Mouse (Mus musculus): ENCODE results near the gene Thnsl1. TPM values are rescaled to one million over a fixed set of nuclear protein-coding genes. Genes with fewer than 3 reads are reported as not detected.

Gene Thnsl1
- polyA plus RNA-seq, 1 experiment = 27.7 TPM

GRCm38 (mm10) chr2:21187576-21187975 is 17.9 kb upstream of the Thnsl1 start:
- Histone ChIP-seq H3K27me3 (ENCODE audit: control insufficient read depth, insufficient read depth, low read length, poor library complexity, severe bottlenecking) (no peaks in the 10 kb centered on the region), H3K9ac (ENCODE audit: low read depth, poor library complexity, severe bottlenecking) (no peak overlapping the region), H3K4me3 (ENCODE audit: low read depth, low read length) (no peak overlapping the region), H3K9me3 (replicated peaks; ENCODE audit: control insufficient read depth, insufficient read depth, low read length, poor library complexity, severe bottlenecking) (no peaks in the 10 kb centered on the region), H3K4me1 (ENCODE audit: control insufficient read depth, insufficient read depth, low read length) (no peaks in the 10 kb centered on the region), H3K36me3 (ENCODE audit: control insufficient read depth, insufficient read depth, low read length, poor library complexity, severe bottlenecking) (no peaks in the 10 kb centered on the region), H3K27ac (ENCODE audit: insufficient read depth, low read length) (no peak overlapping the region)
- TF ChIP-seq CTCF (IDR thresholded peaks at IDR 0.05; ENCODE audit: low read depth, low read length) = peak; percentile 53
- no peak for TF ChIP-seq POLR2A (IDR thresholded peaks at IDR 0.05; ENCODE audit: insufficient read depth, low read length)

DNA sequence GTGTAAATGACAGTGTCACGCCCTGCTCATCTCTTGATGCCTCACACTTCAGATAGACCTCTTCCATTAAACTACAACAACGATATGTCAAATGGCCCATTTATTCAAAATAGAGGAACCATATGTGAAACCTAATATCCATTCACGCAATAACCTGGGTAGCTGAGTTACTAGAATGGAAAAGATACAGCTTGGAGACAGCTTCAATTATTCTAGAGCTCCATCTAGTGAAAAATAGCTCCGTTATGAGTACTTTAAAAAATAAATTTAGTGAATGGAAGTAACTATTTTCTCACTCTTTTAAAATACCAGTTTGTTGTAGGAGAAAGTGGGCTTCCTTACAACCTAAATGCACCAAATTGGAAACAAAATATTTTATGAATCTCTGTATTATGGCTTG is 16.9 kb upstream of the Thnsl1 start:
- Histone ChIP-seq H3K36me3 (ENCODE audit: control insufficient read depth, insufficient read depth, low read length, poor library complexity, severe bottlenecking) (no peaks in the 10 kb centered on the region), H3K4me1 (ENCODE audit: control insufficient read depth, insufficient read depth, low read length) (no peaks in the 10 kb centered on the region), H3K27me3 (ENCODE audit: control insufficient read depth, insufficient read depth, low read length, poor library complexity, severe bottlenecking) (no peaks in the 10 kb centered on the region), H3K9ac (ENCODE audit: low read depth, poor library complexity, severe bottlenecking) (no peak overlapping the region), H3K27ac (ENCODE audit: insufficient read depth, low read length) (no peak overlapping the region), H3K9me3 (replicated peaks; ENCODE audit: control insufficient read depth, insufficient read depth, low read length, poor library complexity, severe bottlenecking) (no peaks in the 10 kb centered on the region), H3K4me3 (ENCODE audit: low read depth, low read length) (no peak overlapping the region)
- TF ChIP-seq CTCF (IDR thresholded peaks at IDR 0.05; ENCODE audit: low read depth, low read length) (no peak), POLR2A (IDR thresholded peaks at IDR 0.05; ENCODE audit: insufficient read depth, low read length) (no peak), EP300 (IDR thresholded peaks at IDR 0.05; ENCODE audit: insufficient read depth, low read depth, low read length) (no peak)

DNA sequence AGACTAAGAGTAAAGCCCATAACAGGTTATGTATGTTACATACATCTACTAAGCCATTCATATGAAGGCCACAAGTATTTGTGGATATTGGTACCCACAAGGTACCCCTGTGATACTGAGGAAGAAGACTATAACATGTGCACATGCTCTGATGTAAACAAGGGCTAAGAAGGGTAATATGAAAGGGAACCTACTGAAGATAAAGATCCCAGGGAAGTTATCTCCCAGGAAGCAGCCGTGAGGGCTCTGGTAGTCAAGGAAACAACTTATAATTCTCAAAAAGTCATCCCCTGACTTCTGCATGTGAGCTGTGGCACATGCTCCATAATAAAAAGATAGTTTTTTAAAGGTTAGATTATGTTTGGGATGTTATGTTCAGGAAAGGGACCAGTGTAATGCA is 14.3 kb upstream of the Thnsl1 start:
- Histone ChIP-seq H3K27me3 (ENCODE audit: control insufficient read depth, insufficient read depth, low read length, poor library complexity, severe bottlenecking) (no peaks in the 10 kb centered on the region), H3K9me3 (replicated peaks; ENCODE audit: control insufficient read depth, insufficient read depth, low read length, poor library complexity, severe bottlenecking) (no peaks in the 10 kb centered on the region), H3K27ac (ENCODE audit: insufficient read depth, low read length) (no peak overlapping the region), H3K4me1 (ENCODE audit: control insufficient read depth, insufficient read depth, low read length) (no peaks in the 10 kb centered on the region), H3K9ac (ENCODE audit: low read depth, poor library complexity, severe bottlenecking) (no peak overlapping the region), H3K4me3 (ENCODE audit: low read depth, low read length) (no peak overlapping the region), H3K36me3 (ENCODE audit: control insufficient read depth, insufficient read depth, low read length, poor library complexity, severe bottlenecking) (no peaks in the 10 kb centered on the region)
- TF ChIP-seq EP300 (IDR thresholded peaks at IDR 0.05; ENCODE audit: insufficient read depth, low read depth, low read length) (no peak), CTCF (IDR thresholded peaks at IDR 0.05; ENCODE audit: low read depth, low read length) (no peak), POLR2A (IDR thresholded peaks at IDR 0.05; ENCODE audit: insufficient read depth, low read length) (no peak)

DNA sequence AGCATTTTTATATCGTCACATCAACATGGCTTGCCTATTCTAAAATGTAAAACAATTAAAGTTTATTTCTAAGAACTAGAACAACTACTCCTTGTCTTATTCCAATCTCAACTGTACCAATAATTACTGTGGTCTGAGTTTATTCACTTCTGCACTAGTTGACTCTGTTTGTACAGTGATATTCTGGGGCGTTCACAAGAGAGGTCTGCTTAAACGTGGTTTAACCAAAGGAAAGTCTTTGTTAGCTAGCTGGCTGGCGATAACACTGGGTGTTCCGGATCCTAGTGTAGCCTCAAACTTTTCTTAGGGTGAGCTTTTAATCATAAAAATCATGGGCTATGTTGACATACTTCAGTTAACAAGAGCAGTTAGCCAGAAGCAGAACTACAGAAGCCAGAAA is 10.3 kb upstream of the Thnsl1 start:
- H3K27me3 ChIP-seq (ENCODE audit: control insufficient read depth, insufficient read depth, low read length, poor library complexity, severe bottlenecking) = no peaks in the 10 kb centered on the region
- no peaks in the 10 kb centered on the region for H3K9me3 ChIP-seq (replicated peaks; ENCODE audit: control insufficient read depth, insufficient read depth, low read length, poor library complexity, severe bottlenecking)
- no peak overlapping the region for H3K9ac ChIP-seq (ENCODE audit: low read depth, poor library complexity, severe bottlenecking)
- H3K27ac ChIP-seq (ENCODE audit: insufficient read depth, low read length) = no peak overlapping the region
- no peak overlapping the region for H3K4me3 ChIP-seq (ENCODE audit: low read depth, low read length)
- H3K4me1 ChIP-seq (ENCODE audit: control insufficient read depth, insufficient read depth, low read length) = no peaks in the 10 kb centered on the region
- no peak for TF ChIP-seq EP300 (IDR thresholded peaks at IDR 0.05; ENCODE audit: insufficient read depth, low read depth, low read length)
- H3K36me3 ChIP-seq (ENCODE audit: control insufficient read depth, insufficient read depth, low read length, poor library complexity, severe bottlenecking) = no peaks in the 10 kb centered on the region

DNA sequence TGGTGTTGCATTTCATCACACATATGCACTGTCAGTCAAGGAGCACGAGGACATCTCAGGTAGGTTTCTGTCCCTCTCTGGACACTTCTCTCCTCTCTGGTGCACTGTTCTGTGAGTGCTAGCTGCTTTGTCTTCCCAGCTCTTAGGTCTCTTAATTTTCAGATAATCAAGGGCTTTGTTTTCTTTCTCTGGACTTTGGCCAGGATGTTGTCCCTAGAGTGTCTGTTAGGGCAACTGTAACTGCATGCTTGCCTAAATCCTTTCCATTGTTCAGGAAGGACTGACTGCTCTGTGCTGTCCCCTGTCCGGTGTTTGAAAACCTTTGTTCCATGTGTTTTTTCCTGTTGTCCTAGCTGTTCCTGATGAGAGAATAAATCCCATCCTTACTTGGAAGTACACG is 6.5 kb upstream of the Thnsl1 start:
- no peak overlapping the region for H3K27ac ChIP-seq (ENCODE audit: insufficient read depth, low read length)
- peaks cover 2% of the 10 kb centered on the region; the same call in 1 of the 2 replicates for H3K27me3 ChIP-seq (ENCODE audit: control insufficient read depth, insufficient read depth, low read length, poor library complexity, severe bottlenecking)
- no peaks in the 10 kb centered on the region for H3K9me3 ChIP-seq (replicated peaks; ENCODE audit: control insufficient read depth, insufficient read depth, low read length, poor library complexity, severe bottlenecking)
- H3K9ac ChIP-seq (ENCODE audit: low read depth, poor library complexity, severe bottlenecking) = no peak overlapping the region
- TF ChIP-seq EP300 (IDR thresholded peaks at IDR 0.05; ENCODE audit: insufficient read depth, low read depth, low read length) = no peak
- TF ChIP-seq CTCF (IDR thresholded peaks at IDR 0.05; ENCODE audit: low read depth, low read length) = no peak
- no peak for TF ChIP-seq POLR2A (IDR thresholded peaks at IDR 0.05; ENCODE audit: insufficient read depth, low read length)
- no peak overlapping the region for H3K4me3 ChIP-seq (ENCODE audit: low read depth, low read length)
- no peaks in the 10 kb centered on the region for H3K36me3 ChIP-seq (ENCODE audit: control insufficient read depth, insufficient read depth, low read length, poor library complexity, severe bottlenecking)
- H3K4me1 ChIP-seq (ENCODE audit: control insufficient read depth, insufficient read depth, low read length) = no peaks in the 10 kb centered on the region

- Histone ChIP-seq H3K4me3 (ENCODE audit: low read depth, low read length) (no peak overlapping the region), H3K27me3 (ENCODE audit: control insufficient read depth, insufficient read depth, low read length, poor library complexity, severe bottlenecking) (peaks cover 2% of the 10 kb centered on the region; the same call in 1 of the 2 replicates), H3K36me3 (ENCODE audit: control insufficient read depth, insufficient read depth, low read length, poor library complexity, severe bottlenecking) (no peaks in the 10 kb centered on the region), H3K4me1 (ENCODE audit: control insufficient read depth, insufficient read depth, low read length) (no peaks in the 10 kb centered on the region), H3K9me3 (replicated peaks; ENCODE audit: control insufficient read depth, insufficient read depth, low read length, poor library complexity, severe bottlenecking) (no peaks in the 10 kb centered on the region), H3K9ac (ENCODE audit: low read depth, poor library complexity, severe bottlenecking) (no peak overlapping the region), H3K27ac (ENCODE audit: insufficient read depth, low read length) (no peak overlapping the region)
- TF ChIP-seq POLR2A (IDR thresholded peaks at IDR 0.05; ENCODE audit: insufficient read depth, low read length) (no peak), EP300 (IDR thresholded peaks at IDR 0.05; ENCODE audit: insufficient read depth, low read depth, low read length) (no peak), CTCF (IDR thresholded peaks at IDR 0.05; ENCODE audit: low read depth, low read length) (no peak)
These were observed 2.8 kb upstream of the Thnsl1 start for GRCm38 (mm10) chr2:21202754-21203153.
